Mouse (Mus musculus) retina, embryonic 14.5 days (tissue): Measurements from ENCODE around the gene Plet1.

Source experiments
- DNase-seq: peaks from one replicate; pipeline ENCODE4 v3.0.0-alpha.2; 2015; ENCODE audit warnings: low spot score

Gene Plet1

GRCm38 (mm10) chr9:50494311-50494710 lies at the start of gene Plet1:
Plet1 (plus strand) TSS chr9:50494525.
- DNase-seq, result no peak

DNA sequence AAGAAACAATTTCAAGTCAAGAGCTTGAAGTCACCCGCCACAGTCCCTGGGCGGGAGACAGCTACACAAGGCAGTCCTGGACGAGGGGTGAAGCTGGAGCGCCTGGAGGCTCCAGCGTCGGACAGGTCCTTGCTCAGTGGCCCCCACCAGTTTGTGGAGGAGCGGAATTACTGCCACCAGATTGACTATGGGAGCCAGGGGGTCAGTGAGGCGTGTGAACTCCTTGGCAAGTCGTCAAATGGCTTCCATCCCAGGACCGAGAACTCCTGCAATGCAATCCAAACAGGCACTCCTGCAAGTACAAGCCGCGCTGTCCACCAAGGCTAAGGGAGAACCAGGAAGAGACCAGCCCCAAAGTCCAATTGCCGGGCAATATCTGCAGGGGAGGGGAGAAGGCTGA lies 45.3 kb upstream of the Plet1 start:
- DNase-seq, result no peak

- DNase-seq, result peak; percentile 79
Measured at GRCm38 (mm10) chr9:50451456-50452218, 42.7 kb upstream of the Plet1 start.

DNA sequence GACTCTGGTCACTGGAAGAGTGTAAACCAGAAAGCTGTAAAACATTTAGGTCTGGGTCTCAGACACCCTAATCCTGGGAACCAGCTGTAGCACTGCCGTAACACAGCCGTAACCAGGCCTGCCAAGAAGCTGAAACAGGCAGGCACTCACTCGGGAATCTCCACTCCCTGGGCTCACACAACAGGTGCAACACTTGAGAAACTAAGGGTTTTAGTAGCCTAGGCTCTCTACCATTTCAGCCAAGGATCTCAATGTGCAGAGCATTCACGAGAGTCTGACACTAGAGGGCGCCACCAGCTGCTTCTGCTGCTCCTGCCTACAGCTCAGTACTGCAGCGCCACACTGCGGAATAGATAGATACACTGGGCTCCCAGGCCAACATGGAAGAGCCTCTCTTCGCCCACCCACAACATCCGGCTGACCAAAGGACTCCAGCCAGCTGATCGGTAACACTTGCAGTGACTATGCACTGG lies 42.0 kb upstream of the Plet1 start:
- peak; percentile 99 for DNase-seq

DNA sequence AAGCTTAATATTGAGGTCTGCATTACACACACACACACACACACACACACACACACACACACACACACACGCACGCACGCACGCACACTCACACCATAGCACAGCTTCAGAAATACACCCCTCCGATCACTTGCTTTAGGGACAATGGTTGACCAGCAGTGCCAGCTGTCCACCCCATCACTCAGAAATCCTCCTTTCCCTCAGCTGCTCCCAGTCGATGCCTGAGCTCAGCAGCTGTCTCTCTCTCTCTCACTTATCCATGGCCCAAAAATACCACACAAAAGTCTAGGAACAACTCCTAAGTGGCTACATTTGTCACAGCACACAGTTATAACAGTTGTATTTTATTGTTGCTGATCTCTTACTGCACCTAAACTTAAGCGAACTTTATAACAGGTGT lies 36.7 kb upstream of the Plet1 start:
- DNase-seq, result peak; percentile 29

DNA sequence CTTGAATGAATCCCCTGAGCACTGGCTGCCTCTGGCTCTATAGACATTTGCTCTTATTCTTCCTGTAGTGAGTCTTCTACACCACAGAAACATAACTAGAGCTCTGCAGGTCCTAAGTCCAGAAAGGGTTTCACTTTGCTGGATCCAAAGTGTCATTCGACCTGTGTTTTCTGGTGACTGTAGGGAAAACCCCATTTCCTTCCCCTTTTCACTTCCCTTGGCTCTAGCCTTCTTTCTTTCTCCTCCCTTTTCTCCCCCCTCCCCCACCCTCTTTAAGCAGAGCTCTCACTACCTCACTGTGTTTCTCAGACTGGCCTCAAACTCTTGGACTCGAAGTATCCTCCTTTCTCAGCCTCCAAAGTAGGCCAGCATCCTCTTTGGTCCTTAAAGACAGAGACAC lies 34.8 kb upstream of the Plet1 start:
- DNase-seq, result no peak

GRCm38 (mm10) chr9:50462494-50463204 lies 31.7 kb upstream of the Plet1 start:
- DNase-seq, result peak; percentile 87

DNA sequence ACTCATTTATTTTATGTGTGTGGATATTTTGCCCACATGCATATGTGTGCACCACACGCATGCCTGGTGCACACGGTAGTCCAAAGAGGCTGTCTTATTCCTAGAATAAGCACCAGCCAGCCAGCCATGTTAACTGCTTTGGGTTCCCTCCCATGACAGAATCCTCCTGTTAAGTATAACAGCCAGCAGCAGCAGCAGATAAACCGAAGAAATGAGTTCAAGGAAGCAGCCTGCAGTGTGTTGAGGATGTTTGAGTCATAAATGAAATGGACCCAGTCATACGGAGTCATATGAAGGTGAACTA lies 31.2 kb upstream of the Plet1 start:
- no peak for DNase-seq

DNA sequence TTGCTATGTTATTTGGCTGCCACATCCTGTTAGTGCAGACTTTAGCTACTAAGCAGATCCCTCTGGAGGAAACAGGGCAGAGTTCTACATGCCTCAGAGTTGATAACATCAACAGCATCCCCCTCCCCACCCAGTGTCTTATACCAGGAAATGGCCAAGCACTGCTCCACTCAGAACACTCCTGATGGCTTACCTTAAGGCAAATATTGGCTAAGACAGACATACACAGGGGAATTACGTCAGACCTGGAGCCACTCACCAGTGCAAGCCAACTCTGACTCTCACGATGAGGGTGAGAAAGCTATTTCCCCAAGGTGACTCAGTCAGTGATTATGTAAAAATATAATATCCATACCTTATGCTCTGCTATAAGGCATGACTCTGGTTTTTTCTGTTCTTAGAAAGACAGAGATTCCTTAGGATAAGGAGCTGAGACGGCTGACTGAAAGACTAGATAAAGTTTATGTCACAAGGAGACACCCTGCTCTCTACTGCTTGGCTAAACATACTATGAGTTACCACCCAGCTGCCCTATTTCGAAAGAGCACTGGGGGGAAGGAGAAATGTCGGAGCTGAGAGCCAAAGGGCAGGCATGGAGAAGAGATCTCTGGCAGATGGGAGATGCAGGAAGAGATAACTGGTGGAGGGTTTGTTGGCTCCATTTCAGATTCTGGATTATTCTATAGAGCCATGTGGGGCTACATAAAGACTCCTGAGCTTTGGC lies 23.8 kb upstream of the Plet1 start:
- no peak for DNase-seq

DNA sequence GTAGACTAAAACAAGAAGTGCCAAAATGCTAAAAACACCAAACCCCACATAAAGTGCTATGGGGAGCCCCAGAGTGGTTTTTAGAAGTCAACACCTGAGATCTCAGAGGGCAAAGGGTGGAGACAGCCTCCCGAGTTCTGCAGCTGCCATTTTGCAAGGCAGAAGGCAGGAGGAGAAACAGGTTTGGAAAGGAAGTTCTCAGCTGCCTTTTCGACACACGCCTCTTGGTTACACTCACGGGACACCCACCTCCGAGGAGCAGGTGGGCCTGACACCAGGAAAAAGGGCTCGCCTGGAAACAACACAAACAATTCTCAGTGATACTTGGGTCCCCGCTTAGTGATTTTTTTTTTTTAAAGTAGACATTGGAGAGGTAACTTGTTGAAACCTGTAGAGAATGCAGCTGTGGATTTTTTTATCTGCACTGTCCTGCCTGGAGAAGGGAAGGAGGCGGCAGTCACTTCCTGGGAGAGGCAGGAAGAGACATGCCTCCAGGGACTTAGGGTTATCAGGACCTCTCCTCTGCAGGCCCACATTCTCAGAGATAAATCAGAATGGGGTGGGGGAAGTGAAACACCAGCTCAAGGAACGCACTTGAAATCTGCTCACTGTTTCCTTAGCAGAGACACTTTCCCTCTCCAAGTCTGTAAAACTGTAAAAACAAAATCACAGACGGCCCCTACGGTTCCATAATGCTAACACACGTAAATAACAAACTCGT lies 23.0 kb upstream of the Plet1 start:
- no peak for DNase-seq

GRCm38 (mm10) chr9:50475318-50475717 lies 19.0 kb upstream of the Plet1 start:
- DNase-seq, result no peak

GRCm38 (mm10) chr9:50475745-50476144 lies 18.6 kb upstream of the Plet1 start:
- no peak for DNase-seq

- DNase-seq, result no peak
Measured at GRCm38 (mm10) chr9:50476651-50477050, 17.7 kb upstream of the Plet1 start.

DNA sequence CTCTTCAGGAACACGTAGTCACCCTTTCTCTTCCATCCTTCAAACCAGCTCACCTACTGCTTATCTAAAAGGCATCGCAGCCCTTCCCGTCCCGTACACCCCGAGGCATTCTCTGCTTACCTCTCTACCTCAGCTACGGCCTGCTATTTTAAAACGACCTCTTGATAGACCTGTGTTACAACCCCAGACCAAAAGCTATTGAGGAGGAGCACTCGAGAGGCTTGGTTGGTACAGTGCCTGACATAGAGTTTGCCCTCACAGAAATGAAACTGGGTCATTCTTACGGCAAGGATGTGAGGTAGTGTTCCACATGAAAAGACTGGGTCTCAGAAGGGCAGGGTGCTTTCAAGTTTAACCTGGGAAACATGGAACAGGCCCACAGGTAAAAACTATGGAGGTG lies 17.1 kb upstream of the Plet1 start:
- DNase-seq, result no peak

- DNase-seq, result no peak
Measured at GRCm38 (mm10) chr9:50478826-50479225, 15.5 kb upstream of the Plet1 start.

GRCm38 (mm10) chr9:50479476-50479875 lies 14.8 kb upstream of the Plet1 start:
- DNase-seq, result no peak

GRCm38 (mm10) chr9:50482743-50483142 lies 11.6 kb upstream of the Plet1 start:
- no peak for DNase-seq

DNA sequence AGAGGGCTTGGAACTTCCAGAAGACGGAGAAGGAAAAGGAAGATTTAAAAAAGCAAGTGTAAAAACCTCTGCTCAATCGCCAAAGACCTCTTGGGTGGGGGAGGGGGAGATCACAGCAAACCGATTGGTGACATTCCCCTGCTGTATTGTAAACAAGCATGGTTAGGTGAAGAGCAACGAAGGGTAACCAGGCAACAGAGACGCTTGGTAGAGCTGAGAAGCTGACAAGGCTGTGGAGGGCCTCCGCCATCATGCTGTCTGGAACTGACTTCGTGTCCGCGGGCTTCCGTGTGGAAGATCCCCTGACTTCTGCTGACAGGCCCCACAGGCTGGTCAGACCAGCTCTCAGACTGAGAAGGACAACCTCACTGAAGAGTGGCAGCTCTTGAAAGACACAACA lies 8.8 kb upstream of the Plet1 start:
- peak; percentile 65 for DNase-seq

DNA sequence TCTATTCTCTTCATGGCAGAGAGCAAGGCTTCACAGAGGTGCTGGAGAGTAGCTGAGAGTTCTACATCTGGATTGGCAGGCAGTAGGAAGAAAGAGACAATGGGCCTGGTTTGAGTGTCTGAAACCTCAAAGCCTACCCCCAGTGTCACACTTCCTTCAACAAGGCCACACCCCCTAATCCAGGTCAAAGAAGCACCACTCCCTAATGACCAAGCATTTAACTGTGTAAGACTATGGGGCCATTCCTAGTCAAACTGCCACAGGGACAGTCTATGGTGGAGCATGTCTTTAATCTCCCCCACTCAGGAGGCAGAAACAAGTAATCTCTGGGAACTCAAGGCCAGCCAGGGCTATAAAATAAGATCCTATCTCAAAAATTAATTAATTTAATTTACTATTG lies 3.5 kb upstream of the Plet1 start:
- no peak for DNase-seq

DNA sequence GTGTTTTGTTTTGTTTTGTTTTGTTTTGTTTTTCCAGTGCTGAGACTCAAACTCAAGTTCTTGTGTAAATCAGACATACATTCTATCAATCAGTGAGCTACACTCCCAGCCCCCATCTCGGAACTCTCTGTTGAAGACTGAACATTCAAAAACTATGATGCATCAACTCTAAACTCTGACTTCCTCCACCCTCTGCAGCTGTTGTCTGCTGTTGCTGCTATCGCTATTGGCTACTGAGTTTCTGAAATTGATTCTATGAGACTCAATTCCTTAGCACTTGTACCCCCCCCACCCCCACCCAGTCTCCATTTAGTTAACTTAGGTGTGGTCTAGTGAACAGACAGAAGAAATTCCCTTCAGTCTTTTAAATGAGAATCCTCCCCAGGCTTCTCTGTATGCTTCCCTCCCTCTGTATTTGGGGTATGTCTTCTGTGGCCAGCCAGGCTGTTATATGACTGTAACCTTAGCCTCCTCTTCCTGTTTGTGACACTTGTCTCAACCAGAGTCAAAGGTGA lies 2.7 kb upstream of the Plet1 start:
- no peak for DNase-seq

GRCm38 (mm10) chr9:50493777-50494176 lies 548 bp upstream of the Plet1 start:
- no peak for DNase-seq
